Mouse (Mus musculus): ENCODE data around the gene Etv1.
"Not testable (repeated sequence)": the region's sequence is repeated elsewhere in the genome, so short reads cannot be mapped to it uniquely, and the experiment has no call there.

The Etv1 gene

GRCm38 (mm10) chr12:38816235-38816634, 37.1 kb downstream of the Etv1 start:
- DNase-seq (ENCODE audit: low read depth, low spot score) = no peak

DNA sequence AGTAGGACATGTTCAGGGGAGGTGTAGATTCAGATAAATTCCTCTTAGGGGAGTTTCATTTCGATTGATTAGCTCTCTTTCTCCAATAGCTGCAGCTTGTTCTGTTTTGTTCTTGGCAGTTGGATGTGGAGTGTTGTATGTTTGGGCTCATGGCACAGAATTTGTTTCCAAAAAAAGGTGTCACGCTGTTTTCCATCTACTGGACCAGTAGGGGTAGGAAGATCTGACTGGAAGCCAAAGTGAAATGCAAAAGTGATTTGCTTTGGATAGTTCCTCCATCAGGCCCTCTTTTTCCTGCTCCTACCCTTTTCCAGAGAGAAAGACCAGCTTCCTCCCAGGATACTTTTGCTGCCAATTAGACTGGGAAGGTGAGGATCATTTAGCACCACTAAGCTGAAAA, 39.1 kb downstream of the Etv1 start:
- DNase-seq (ENCODE audit: low read depth, low spot score) = no peak

- no peak for DNase-seq (ENCODE audit: low read depth, low spot score)
Observed at GRCm38 (mm10) chr12:38820642-38821041, 41.5 kb downstream of the Etv1 start.

- DNase-seq (ENCODE audit: low read depth, low spot score) = no peak
Observed at GRCm38 (mm10) chr12:38824405-38824804, 45.2 kb downstream of the Etv1 start.

GRCm38 (mm10) chr12:38832981-38833380, 53.8 kb downstream of the Etv1 start:
- DNase-seq (ENCODE audit: low read depth, low spot score) = no peak

DNA sequence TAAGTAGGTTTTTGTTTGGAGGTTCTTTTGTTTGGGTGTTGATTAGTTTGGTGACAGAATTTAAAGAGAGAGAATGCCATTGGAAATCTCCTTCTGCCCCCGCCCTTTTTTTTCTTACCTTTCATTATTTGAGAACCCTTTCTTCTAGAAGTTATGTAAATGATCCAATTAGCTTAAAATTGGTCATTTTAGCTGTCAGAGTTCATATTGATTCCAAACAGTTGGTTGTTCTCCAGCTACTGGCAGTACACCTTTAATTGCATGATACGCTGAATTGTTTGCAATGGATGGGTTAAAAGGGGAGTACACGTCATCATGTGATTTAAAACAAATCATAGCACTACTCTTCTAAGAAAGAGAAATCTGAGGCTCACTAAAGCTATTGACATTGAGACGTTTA, 55.4 kb downstream of the Etv1 start:
- DNase-seq (ENCODE audit: low read depth, low spot score) = no peak

DNA sequence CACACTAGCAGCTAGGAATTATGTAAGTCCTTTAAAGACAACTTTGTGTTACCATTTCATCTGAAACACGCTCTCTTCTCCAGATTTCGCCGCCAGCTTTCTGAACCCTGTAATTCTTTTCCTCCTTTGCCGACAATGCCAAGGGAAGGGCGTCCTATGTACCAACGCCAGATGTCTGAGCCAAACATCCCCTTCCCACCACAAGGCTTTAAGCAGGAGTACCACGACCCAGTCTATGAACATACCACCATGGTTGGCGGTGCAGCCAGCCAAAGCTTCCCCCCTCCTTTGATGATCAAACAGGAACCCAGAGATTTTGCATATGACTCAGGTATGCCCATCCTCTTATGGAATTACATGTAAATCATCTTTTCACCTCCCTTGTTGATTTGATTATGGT, 55.8 kb downstream of the Etv1 start:
- not testable (repeated sequence) for DNase-seq (ENCODE audit: low read depth, low spot score)

GRCm38 (mm10) chr12:38843801-38844295, 64.7 kb downstream of the Etv1 start:
- peak; percentile 88 for DNase-seq (ENCODE audit: low read depth, low spot score)

- no peak for DNase-seq (ENCODE audit: low read depth, low spot score)
Observed at GRCm38 (mm10) chr12:38847500-38848261, 68.5 kb downstream of the Etv1 start.

- no peak for DNase-seq (ENCODE audit: low read depth, low spot score)
Observed at GRCm38 (mm10) chr12:38849994-38850393, 70.8 kb downstream of the Etv1 start.

DNA sequence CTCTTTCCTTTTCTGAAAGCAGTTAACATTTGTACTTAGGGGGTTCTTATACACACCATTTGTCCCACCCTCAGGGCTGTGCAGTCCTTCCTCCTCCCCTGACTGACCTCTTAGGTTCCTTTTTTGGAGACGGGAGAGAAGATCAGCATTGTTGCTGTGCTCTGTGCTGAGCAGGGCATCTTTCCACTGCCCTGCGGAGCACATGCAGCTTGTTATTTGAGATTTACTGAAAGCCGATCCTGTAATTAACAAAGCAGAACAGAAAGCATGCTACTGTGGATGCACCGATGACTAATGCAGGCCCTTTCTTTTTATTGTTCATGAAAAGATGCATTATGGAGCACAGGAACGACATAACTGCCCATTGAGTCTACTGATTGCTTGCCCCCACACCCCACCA, 75.1 kb downstream of the Etv1 start:
- DNase-seq (ENCODE audit: low read depth, low spot score) = no peak

- no peak for DNase-seq (ENCODE audit: low read depth, low spot score)
Observed at GRCm38 (mm10) chr12:38854751-38855150, 75.6 kb downstream of the Etv1 start.

- no peak for DNase-seq (ENCODE audit: low read depth, low spot score)
Observed at GRCm38 (mm10) chr12:38859675-38860074, 80.5 kb downstream of the Etv1 start.

DNA sequence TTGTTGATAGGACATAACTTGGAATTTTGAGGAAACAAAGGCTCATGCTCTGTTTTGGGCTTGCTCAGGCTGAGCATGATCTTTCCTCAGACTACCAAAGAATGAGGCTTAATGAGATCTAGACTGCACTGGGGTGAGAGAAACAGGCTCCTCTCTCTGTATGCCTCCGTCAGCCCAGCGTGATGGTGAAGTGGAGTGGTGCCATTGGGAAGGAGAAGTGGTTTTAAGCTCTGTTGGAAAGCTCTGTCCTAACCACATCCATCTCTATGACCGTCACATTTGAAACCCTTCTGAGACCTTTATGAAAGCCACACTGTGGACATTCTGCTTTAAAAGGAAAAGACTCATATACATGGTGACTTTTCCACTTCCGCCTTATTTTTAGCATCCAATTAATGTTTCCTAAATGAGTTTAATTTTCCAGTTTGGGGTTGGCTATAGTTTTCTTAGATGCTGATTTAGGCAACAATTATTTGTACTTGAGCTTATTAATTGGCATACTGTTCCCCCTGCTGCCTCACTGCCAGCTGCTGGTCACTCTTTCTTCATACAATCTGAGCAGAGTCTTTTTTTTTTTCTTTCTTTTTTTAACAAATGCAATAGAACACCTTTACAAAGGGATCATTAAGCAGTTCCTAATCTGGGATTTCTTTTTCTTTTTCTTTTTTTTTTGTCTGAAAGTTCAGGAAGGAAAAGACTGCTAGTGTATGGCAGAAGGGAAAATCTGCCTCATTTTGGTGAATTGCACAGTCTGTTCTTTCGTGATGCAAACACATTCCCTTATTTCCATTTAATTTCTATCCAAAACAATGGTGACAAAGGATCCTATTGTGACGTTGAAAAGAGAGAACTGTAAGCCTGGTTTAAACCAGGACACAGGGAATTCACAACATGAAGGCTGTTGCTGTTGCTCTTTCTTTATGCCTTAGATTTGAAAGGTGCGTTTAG, 81.3 kb downstream of the Etv1 start:
- no peak for DNase-seq (ENCODE audit: low read depth, low spot score)

GRCm38 (mm10) chr12:38863395-38863794, 84.2 kb downstream of the Etv1 start:
- DNase-seq (ENCODE audit: low read depth, low spot score) = no peak

DNA sequence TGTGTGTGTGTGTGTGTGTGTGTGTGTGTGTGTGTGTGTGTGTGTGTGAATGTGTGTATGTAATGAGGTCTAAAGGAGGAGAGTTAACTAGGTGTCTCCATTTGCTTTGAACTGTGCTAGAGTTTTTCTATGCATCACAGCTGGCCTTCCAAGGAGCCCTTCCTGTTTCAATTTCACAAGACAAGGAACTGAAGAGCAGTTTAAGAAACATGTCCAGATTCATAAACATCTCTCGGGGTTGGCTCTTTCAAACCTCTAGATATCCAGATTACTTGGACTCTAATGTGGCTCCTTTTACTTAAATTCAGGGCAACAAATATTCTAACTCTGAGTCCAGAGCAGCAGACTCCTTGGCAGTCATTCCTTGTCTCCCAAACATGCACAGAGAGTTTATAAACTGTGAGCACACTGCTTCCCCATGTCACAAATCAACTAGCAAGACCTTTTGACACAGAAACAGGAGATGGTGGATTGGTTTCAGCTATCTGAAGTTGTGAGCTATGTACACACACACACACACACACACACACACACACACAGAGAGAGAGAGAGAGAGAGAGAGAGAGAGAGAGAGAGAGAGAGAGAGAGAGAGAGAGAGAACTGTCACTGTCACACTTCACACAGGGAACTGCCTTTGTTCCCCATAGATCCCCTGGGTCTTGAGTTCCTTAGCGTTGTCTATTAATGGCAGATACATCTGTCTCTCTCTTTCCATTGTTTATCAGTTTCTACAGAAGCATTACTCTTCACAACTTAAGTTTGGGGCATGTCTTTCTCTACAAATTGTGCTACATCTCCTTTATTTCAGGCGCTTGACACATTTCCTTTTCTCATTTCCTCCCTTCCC, 85.0 kb downstream of the Etv1 start:
- no peak for DNase-seq (ENCODE audit: low read depth, low spot score)

DNA sequence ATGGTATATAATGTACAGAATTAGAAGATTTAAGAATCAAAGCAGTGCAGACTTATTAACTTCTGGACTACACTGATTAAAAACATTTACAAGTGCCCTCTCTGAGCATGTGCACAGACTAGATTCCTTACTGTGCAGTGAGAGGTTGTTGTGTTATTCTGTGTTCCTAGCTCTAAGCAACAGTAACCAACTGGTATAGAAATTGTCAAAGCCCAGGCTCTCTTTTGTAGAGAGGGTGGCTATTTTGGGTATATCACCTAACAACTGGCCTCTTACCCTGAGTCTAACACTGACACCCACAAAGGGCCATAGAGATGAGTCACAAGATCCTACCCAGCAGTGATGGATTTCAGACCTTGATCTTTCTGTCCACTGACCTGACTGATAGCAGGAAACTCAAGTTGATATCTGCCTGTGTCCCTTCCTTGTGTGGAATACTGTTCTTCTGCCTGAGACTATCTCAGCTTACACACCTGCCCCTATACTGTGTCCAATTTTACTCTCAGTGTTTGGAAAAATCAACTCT, 95.4 kb downstream of the Etv1 start:
- DNase-seq (ENCODE audit: low read depth, low spot score) = no peak

DNA sequence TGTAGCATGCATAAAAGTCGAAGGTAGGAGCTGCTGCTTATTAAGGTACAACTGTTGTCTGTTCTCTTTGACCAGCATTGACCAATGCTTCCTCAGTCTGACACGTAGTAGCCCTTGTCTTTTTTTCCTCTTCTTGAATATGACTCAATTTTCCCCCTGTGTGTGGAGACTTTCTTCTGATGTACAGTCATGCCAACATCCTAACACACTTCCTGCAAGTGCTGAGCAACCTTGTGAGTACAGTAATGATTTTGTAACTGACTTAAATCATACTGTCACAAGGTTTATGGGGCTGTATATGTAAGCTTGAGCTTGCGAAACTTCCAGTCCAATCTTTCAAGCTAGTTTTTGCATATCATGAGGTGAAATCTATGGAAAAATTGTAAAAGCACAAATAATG, 125.3 kb downstream of the Etv1 start:
- DNase-seq (ENCODE audit: low read depth, low spot score) = no peak

- DNase-seq (ENCODE audit: low read depth, low spot score) = no peak
Observed at GRCm38 (mm10) chr12:38906314-38906713, 127.1 kb downstream of the Etv1 start.

- DNase-seq (ENCODE audit: low read depth, low spot score) = no peak
Observed at GRCm38 (mm10) chr12:38906812-38907211, 127.6 kb downstream of the Etv1 start.

DNA sequence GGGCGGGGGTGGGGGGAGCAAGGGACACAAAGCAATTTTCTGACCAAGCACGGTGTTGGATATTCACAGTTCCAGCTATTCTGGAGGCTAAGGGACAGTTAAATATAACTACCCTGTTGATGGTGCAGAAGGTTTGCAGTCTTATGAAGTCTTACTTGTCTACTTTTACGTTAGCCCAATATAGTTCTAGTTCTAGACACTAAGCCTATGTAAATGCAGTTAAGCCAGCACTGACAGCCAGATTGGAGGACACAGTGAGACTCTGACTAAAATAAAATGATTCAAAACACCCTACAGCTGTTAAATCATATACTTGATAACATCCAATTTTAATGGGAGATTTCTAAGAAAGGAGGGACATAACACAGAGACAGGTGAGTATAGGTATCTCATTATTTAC, 129.8 kb downstream of the Etv1 start:
- DNase-seq (ENCODE audit: low read depth, low spot score) = no peak

Measured in mesoderm, embryonic 11.5 days (tissue).